Mouse (Mus musculus): ENCODE results near the gene Olfr907. TPM values are rescaled to one million over a fixed set of nuclear protein-coding genes. Genes with fewer than 3 reads are reported as not detected.

Olfr907 gene
- total RNA-seq (2015) (not detected in 2 replicates), total RNA-seq (2017) (not detected in 2 replicates)

DNA sequence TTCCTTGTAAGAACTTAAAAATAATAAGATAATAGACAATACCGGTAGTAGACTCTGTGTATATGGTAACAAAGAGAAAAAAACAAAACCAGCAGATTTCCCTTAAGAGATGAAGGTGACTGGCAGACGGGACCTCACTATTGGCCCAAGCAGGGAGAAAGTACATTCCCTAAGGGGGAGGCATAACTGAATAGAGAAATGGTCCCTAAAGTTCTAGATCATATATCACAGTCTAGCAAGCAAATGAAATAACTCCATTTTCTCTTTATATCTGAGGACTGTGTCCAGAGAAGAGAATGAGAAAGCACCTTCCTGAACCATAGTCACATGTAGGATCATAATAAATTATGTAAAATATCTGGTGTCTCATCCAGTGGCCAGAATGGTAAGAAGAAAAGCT, at the start of gene Olfr907:
TSS of gene Olfr907 (plus strand) at position 301 of the 400 bp plus-strand sequence.
- no peak for ATAC-seq (ENCODE audit: poor library complexity, severe bottlenecking)

GRCm38 (mm10) chr9:38447352-38447751, 48.2 kb upstream of the Olfr907 start, which contains the start of gene Olfr902:
Gene Olfr902, plus strand, starts transcription at chr9:38447652.
- no peak for ATAC-seq (ENCODE audit: poor library complexity, severe bottlenecking)

- no peak for ATAC-seq (ENCODE audit: poor library complexity, severe bottlenecking)
These were observed 32.8 kb upstream of the Olfr907 start, which contains the start of gene Olfr904 for GRCm38 (mm10) chr9:38462844-38463243. Gene Olfr904, plus strand, starts transcription at chr9:38463144.

- ATAC-seq (ENCODE audit: poor library complexity, severe bottlenecking) = no peak
These were observed 24.8 kb upstream of the Olfr907 start, which contains the start of gene Olfr905 for GRCm38 (mm10) chr9:38470807-38471206. Gene Olfr905, plus strand, starts transcription at chr9:38471107.

DNA sequence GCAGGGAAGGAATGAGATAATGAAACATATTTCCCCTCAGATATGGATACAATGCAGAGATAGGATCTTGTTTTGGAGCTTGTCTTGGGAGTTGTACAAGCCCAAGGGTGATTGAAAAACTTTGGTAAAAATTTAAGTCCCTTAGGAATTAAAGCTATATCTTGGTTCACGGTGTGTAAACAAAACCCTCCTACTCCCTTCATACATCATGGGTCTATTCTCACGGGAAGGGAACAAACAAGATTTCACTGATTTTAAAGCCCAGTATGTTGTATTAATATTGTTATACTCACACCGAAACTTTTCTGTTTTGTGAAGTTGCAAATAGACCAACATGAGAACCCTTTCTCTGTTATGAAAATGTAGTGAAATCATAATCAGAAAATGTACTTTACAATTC, 8.8 kb upstream of the Olfr907 start, which contains the start of gene Olfr906:
TSS of gene Olfr906 (plus strand) at position 301 of the 400 bp plus-strand sequence.
- ATAC-seq (ENCODE audit: poor library complexity, severe bottlenecking) = no peak

DNA sequence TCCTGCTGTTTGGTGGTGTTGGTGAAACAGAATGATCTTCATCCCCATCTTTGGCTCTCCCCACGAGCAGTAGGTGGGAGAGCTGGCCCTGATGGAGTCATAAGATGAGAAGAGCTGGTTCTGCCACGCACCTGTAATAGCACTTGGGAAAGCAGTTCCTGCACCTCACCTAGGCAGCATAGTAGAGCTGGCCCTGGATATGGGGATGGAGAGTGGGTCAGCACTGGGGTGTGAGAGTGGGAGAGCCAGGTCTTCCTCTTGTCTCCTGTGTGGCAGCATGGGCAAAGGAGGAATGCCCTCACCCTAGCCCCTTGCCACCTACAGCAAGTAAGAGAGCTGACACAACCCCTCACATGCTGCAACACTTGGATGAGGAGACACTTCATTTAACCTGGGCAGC, 16.8 kb downstream of the Olfr907 start:
- ATAC-seq (ENCODE audit: poor library complexity, severe bottlenecking) = no peak

DNA sequence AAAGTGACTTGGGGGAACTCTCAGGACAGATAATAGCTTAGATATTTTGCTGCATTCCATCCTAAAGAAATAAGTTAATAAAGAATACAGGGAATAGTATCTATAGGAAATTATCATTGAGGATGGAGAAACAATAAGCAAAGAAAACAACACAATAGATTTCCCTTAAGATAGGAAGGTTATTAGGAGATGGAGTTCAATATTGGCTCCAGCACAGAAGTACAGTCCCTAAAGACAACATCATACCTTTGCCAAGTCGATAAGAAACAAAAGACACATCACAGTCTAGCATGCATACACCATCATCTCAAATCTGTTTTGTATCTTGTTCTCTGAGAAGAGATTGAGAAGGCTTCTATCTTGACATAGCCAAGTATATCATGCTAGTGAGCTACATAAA, 25.7 kb downstream of the Olfr907 start, which contains the start of gene Olfr911-ps1:
TSS of gene Olfr911-ps1 (plus strand) at position 301 of the 400 bp plus-strand sequence.
- ATAC-seq (ENCODE audit: poor library complexity, severe bottlenecking) = no peak

DNA sequence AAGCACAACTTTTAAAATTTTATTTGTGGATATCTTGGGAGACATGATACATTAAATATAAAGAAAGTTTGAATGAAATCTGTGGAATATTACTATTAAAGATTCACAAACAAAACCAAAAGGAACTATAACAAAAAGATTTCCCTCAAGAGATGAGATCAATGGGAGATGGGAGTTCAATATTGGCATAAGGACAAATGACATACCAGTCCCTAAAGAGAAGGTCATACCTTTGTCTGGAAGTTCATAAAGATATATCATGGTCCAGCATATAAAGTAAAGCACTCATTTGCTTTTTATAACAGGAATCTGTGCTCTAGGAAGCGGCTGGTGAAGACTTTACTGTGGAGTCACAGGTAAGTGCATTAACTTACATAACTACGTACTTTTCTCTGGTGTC, 41.9 kb downstream of the Olfr907 start, which contains the start of gene Olfr910:
TSS of gene Olfr910 (plus strand) at position 301 of the 400 bp plus-strand sequence.
- no peak for ATAC-seq (ENCODE audit: poor library complexity, severe bottlenecking)

Other genes starting within 250 kb of the Olfr907 start
- not detected in 2 replicates for gene Olfr143, start 243.0 kb upstream of the Olfr907 start, total RNA-seq (2015)
- not detected in 2 replicates for gene Olfr143, start 243.0 kb upstream of the Olfr907 start, total RNA-seq (2017)
- not detected in 2 replicates for gene Olfr895, start 227.9 kb upstream of the Olfr907 start, total RNA-seq (2015)
- not detected in 2 replicates for gene Olfr895, start 227.9 kb upstream of the Olfr907 start, total RNA-seq (2017)
- gene Olfr896-ps1, start 204.7 kb upstream of the Olfr907 start, total RNA-seq (2015) = not detected in 2 replicates
- not detected in 2 replicates for gene Olfr896-ps1, start 204.7 kb upstream of the Olfr907 start, total RNA-seq (2017)
- not detected in 2 replicates for gene Olfr25, start 166.7 kb upstream of the Olfr907 start, total RNA-seq (2015)
- gene Olfr25, start 166.7 kb upstream of the Olfr907 start, total RNA-seq (2017) = not detected in 2 replicates
- gene Olfr898, start 147.4 kb upstream of the Olfr907 start, total RNA-seq (2015) = not detected in 2 replicates
- not detected in 2 replicates for gene Olfr898, start 147.4 kb upstream of the Olfr907 start, total RNA-seq (2017)
- not detected in 2 replicates for gene Olfr250, start 128.9 kb upstream of the Olfr907 start, total RNA-seq (2015)
- gene Olfr250, start 128.9 kb upstream of the Olfr907 start, total RNA-seq (2017) = not detected in 2 replicates
- not detected in 2 replicates for gene Olfr251, start 118.7 kb upstream of the Olfr907 start, total RNA-seq (2015)
- not detected in 2 replicates for gene Olfr251, start 118.7 kb upstream of the Olfr907 start, total RNA-seq (2017)
- gene Olfr147, start 94.1 kb upstream of the Olfr907 start, total RNA-seq (2015) = not detected in 2 replicates
- gene Olfr147, start 94.1 kb upstream of the Olfr907 start, total RNA-seq (2017) = not detected in 2 replicates
- gene Olfr901, start 66.3 kb upstream of the Olfr907 start, total RNA-seq (2015) = not detected in 2 replicates
- not detected in 2 replicates for gene Olfr901, start 66.3 kb upstream of the Olfr907 start, total RNA-seq (2017)
- gene Olfr902, start 48.1 kb upstream of the Olfr907 start, total RNA-seq (2015) = not detected in 2 replicates
- gene Olfr902, start 48.1 kb upstream of the Olfr907 start, total RNA-seq (2017) = not detected in 2 replicates
- gene Olfr904, start 32.7 kb upstream of the Olfr907 start, total RNA-seq (2015) = not detected in 2 replicates
- not detected in 2 replicates for gene Olfr904, start 32.7 kb upstream of the Olfr907 start, total RNA-seq (2017)
- not detected in 2 replicates for gene Olfr905, start 24.7 kb upstream of the Olfr907 start, total RNA-seq (2015)
- gene Olfr905, start 24.7 kb upstream of the Olfr907 start, total RNA-seq (2017) = not detected in 2 replicates
- gene Olfr906, start 8.7 kb upstream of the Olfr907 start, total RNA-seq (2015) = not detected in 2 replicates
- gene Olfr906, start 8.7 kb upstream of the Olfr907 start, total RNA-seq (2017) = not detected in 2 replicates
- not detected in 2 replicates for gene Olfr911-ps1, start 25.8 kb downstream of the Olfr907 start, total RNA-seq (2015)
- gene Olfr911-ps1, start 25.8 kb downstream of the Olfr907 start, total RNA-seq (2017) = not detected in 2 replicates
- not detected in 2 replicates for gene Olfr910, start 42.0 kb downstream of the Olfr907 start, total RNA-seq (2015)
- gene Olfr910, start 42.0 kb downstream of the Olfr907 start, total RNA-seq (2017) = not detected in 2 replicates
- gene Olfr912, start 84.4 kb downstream of the Olfr907 start, total RNA-seq (2015) = not detected in 2 replicates
- not detected in 2 replicates for gene Olfr912, start 84.4 kb downstream of the Olfr907 start, total RNA-seq (2017)
- gene Olfr913, start 97.0 kb downstream of the Olfr907 start, total RNA-seq (2015) = not detected in 2 replicates
- not detected in 2 replicates for gene Olfr913, start 97.0 kb downstream of the Olfr907 start, total RNA-seq (2017)
- gene Olfr914, start 109.3 kb downstream of the Olfr907 start, total RNA-seq (2015) = not detected in 2 replicates
- not detected in 2 replicates for gene Olfr914, start 109.3 kb downstream of the Olfr907 start, total RNA-seq (2017)
- gene Olfr916, start 164.1 kb downstream of the Olfr907 start, total RNA-seq (2015) = not detected in 2 replicates
- not detected in 2 replicates for gene Olfr916, start 164.1 kb downstream of the Olfr907 start, total RNA-seq (2017)
- gene Olfr917, start 170.0 kb downstream of the Olfr907 start, total RNA-seq (2015) = not detected in 2 replicates
- not detected in 2 replicates for gene Olfr917, start 170.0 kb downstream of the Olfr907 start, total RNA-seq (2017)
- not detected in 2 replicates for gene Olfr918, start 178.8 kb downstream of the Olfr907 start, total RNA-seq (2015)
- not detected in 2 replicates for gene Olfr918, start 178.8 kb downstream of the Olfr907 start, total RNA-seq (2017)
- gene Olfr919, start 207.9 kb downstream of the Olfr907 start, total RNA-seq (2015) = not detected in 2 replicates
- gene Olfr919, start 207.9 kb downstream of the Olfr907 start, total RNA-seq (2017) = not detected in 2 replicates
- gene Vwa5a, start 222.5 kb downstream of the Olfr907 start, total RNA-seq (2015) = 65.7 and 75.8 TPM in 2 replicates
- gene Vwa5a, start 222.5 kb downstream of the Olfr907 start, total RNA-seq (2017) = 110 and 111 TPM in 2 replicates